Mouse (Mus musculus): ENCODE results near the gene Txnrd2. TPM values are rescaled to one million over a fixed set of nuclear protein-coding genes. Genes with fewer than 3 reads are reported as not detected.

The Txnrd2 gene
- 22.0 and 22.1 TPM in 2 replicates for polyA plus RNA-seq (2015; fragmentation: Nextera tagmentation; extraction: Ambion mirVana)

DNA sequence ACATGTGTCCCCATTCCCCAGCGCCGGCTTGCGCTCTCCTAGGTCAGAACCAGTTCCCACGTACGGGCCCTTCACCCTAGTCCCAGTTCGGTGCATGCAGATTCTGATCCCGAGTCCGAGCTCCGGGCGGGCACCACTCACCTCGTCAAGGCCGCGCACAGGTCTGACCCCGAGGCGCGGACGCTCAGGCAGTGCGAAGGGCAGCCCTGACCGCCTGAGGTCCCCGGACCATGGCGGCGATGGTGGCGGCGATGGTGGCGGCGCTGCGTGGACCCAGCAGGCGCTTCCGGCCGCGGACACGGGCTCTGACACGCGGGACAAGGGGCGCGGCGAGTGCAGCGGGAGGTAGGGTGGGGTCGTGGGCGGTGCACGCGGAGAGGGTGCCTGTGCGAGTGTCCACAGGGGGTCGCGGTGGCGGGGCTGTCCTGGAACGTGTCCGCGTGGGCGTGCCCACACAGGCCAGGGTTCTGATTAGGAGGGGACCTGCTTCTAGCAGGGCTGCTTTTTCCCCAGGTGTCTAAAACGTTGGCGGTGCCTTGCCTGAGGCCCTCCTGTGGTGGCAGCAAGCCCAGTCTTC, at the start of gene Txnrd2:
Gene Txnrd2, plus strand, starts transcription at position 170 of the 577 bp plus-strand sequence.
- Histone ChIP-seq H3K9me3 (ENCODE audit: control insufficient read depth, low read length) (no peaks in the 10 kb centered on the region), H3K4me2 (ENCODE audit: low read depth, low read length) (peak within 1 kb of the TSS; percentile 91), H3K9ac (ENCODE audit: low read length) (peak within 1 kb of the TSS; percentile 87), H3K36me3 (ENCODE audit: control insufficient read depth, insufficient read depth, low read length) (peaks cover 8% of the 10 kb centered on the region), H3K27me3 (ENCODE audit: control insufficient read depth, insufficient read depth, low read depth, low read length) (no peaks in the 10 kb centered on the region), H3K27ac (ENCODE audit: low read length) (peak within 1 kb of the TSS; percentile 75), H3K4me1 (replicated peaks; ENCODE audit: control insufficient read depth, insufficient read depth, low read length) (peaks cover 34% of the 10 kb centered on the region), H3K4me3 (ENCODE audit: low read length) (peak within 1 kb of the TSS; percentile 78)
- peak; percentile 82 for ATAC-seq (ENCODE audit: low read depth)
- WGBS: under 1% methylated on average over 51 of the region's 52 CpGs

- no peak overlapping the region for H3K4me3 ChIP-seq (ENCODE audit: low read length)
- H3K4me1 ChIP-seq (replicated peaks; ENCODE audit: control insufficient read depth, insufficient read depth, low read length): 0 out of 2 replicates have a peak, but pooled peaks cover 2% of the 10 kb centered on the region
- 35% methylated on average over 3 of the region's 3 CpGs for WGBS
- H3K9ac ChIP-seq (ENCODE audit: low read length): no peak overlapping the region
- no peak for ATAC-seq (ENCODE audit: low read depth)
- no peaks in the 10 kb centered on the region for H3K36me3 ChIP-seq (ENCODE audit: control insufficient read depth, insufficient read depth, low read length)
- no peak overlapping the region for H3K27ac ChIP-seq (ENCODE audit: low read length)
- H3K4me2 ChIP-seq (ENCODE audit: low read depth, low read length): no peak overlapping the region
- H3K27me3 ChIP-seq (ENCODE audit: control insufficient read depth, insufficient read depth, low read depth, low read length): no peaks in the 10 kb centered on the region
- H3K9me3 ChIP-seq (ENCODE audit: control insufficient read depth, low read length): no peaks in the 10 kb centered on the region
These were observed 49.0 kb upstream of the Txnrd2 start for GRCm38 (mm10) chr16:18377203-18377602.

DNA sequence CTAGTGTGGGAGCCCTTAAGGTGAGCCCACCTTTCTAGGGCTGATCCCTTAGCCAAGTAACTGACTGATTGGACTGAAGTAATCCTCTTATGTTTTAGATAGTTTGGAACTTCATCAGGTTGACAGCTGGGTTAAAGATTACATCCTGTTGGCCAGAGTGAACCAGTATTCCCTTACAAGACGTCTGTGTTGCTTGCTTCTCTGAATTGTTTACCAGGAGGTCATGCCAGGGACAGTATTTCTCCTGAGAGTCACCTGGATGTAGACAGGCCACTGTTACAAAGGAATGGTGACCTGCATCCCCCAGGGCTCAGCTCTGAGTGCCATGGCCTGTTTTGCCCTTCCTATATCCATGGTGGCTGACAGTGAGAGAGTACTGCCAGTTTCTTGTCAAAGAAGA, 47.7 kb upstream of the Txnrd2 start:
- no peaks in the 10 kb centered on the region for H3K36me3 ChIP-seq (ENCODE audit: control insufficient read depth, insufficient read depth, low read length)
- H3K27ac ChIP-seq (ENCODE audit: low read length): no peak overlapping the region
- no peaks in the 10 kb centered on the region for H3K27me3 ChIP-seq (ENCODE audit: control insufficient read depth, insufficient read depth, low read depth, low read length)
- WGBS: 26% methylated on average over 1 of the region's 1 CpGs
- H3K4me3 ChIP-seq (ENCODE audit: low read length): no peak overlapping the region
- H3K9me3 ChIP-seq (ENCODE audit: control insufficient read depth, low read length): no peaks in the 10 kb centered on the region
- peaks cover 5% of the 10 kb centered on the region for H3K4me1 ChIP-seq (replicated peaks; ENCODE audit: control insufficient read depth, insufficient read depth, low read length)
- ATAC-seq (ENCODE audit: low read depth): no peak
- no peak overlapping the region for H3K4me2 ChIP-seq (ENCODE audit: low read depth, low read length)
- no peak overlapping the region for H3K9ac ChIP-seq (ENCODE audit: low read length)

- no peak for ATAC-seq (ENCODE audit: low read depth)
- Histone ChIP-seq H3K4me1 (replicated peaks; ENCODE audit: control insufficient read depth, insufficient read depth, low read length) (peaks cover 12% of the 10 kb centered on the region), H3K27me3 (ENCODE audit: control insufficient read depth, insufficient read depth, low read depth, low read length) (no peaks in the 10 kb centered on the region), H3K4me3 (ENCODE audit: low read length) (no peak overlapping the region), H3K9ac (ENCODE audit: low read length) (no peak overlapping the region), H3K27ac (ENCODE audit: low read length) (no peak overlapping the region), H3K4me2 (ENCODE audit: low read depth, low read length) (no peak overlapping the region), H3K9me3 (ENCODE audit: control insufficient read depth, low read length) (no peaks in the 10 kb centered on the region), H3K36me3 (ENCODE audit: control insufficient read depth, insufficient read depth, low read length) (no peaks in the 10 kb centered on the region)
- WGBS: 81% methylated on average over 8 of the region's 8 CpGs
These were observed 46.7 kb upstream of the Txnrd2 start for GRCm38 (mm10) chr16:18379338-18380001.

DNA sequence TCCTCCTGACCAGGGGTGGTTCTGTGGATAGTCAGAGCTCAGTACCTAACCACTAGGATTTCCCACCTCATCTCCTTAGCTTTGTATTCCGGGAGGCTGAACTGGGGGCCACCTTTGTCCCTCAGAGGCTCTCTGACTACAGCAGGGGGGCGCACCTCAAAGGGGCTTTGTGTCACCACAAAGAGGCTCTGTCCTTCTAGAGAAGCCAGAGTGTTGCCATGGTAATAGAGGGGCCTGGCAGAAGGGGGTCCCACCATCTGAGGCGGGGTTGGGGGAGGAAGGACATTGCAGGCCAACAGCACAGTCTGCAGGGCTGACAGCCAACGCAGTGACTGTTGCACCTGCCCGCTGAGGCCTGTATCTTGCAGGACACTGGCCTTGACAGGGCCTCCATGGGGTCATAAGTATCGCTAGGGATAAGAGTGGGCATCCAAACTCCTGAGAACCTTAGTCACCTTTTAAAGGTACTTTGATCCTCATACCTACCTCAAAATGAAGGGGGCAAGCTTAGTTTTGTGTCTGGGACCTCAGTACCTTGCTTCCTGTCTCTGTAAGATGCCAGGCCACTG, 45.6 kb upstream of the Txnrd2 start:
- Histone ChIP-seq H3K4me2 (ENCODE audit: low read depth, low read length) (no peak overlapping the region), H3K9me3 (ENCODE audit: control insufficient read depth, low read length) (no peaks in the 10 kb centered on the region), H3K27me3 (ENCODE audit: control insufficient read depth, insufficient read depth, low read depth, low read length) (no peaks in the 10 kb centered on the region), H3K4me3 (ENCODE audit: low read length) (no peak overlapping the region), H3K4me1 (replicated peaks; ENCODE audit: control insufficient read depth, insufficient read depth, low read length) (peaks cover 12% of the 10 kb centered on the region), H3K36me3 (ENCODE audit: control insufficient read depth, insufficient read depth, low read length) (no peaks in the 10 kb centered on the region), H3K9ac (ENCODE audit: low read length) (no peak overlapping the region), H3K27ac (ENCODE audit: low read length) (no peak overlapping the region)
- WGBS: 40% methylated on average over 6 of the region's 6 CpGs
- no peak for ATAC-seq (ENCODE audit: low read depth)

DNA sequence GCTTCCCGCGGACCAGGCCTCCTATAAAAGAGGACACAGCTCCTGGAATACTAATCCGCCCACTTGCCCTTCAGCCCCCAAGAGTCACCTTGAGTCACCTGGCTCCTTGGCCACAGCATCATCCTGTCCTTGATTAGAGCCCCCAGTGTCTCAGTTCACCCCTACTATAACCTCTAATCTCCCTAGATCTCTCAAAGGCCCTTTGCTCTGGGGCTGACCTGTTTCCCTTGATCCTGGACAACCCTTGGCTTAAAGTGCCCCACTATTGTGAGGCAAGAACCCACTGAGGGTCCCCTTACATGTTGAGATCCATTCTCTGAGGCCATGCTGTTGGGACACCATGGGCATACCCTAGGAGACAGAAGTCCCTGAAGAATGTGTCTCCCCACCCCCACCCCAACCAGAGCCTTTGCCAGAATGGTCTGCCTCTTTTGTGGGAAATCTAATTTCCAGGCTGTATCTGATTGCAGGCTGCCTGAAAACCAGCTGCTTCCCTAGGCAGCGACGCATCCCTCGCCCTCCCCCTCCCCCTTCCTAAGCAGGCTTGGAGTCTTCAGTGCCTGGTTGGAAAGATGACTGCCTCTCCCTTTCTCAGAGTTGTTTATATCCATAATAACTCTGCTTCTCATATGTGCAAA, 44.4 kb upstream of the Txnrd2 start:
- 61% methylated on average over 6 of the region's 6 CpGs for WGBS
- no peak overlapping the region for H3K9ac ChIP-seq (ENCODE audit: low read length)

DNA sequence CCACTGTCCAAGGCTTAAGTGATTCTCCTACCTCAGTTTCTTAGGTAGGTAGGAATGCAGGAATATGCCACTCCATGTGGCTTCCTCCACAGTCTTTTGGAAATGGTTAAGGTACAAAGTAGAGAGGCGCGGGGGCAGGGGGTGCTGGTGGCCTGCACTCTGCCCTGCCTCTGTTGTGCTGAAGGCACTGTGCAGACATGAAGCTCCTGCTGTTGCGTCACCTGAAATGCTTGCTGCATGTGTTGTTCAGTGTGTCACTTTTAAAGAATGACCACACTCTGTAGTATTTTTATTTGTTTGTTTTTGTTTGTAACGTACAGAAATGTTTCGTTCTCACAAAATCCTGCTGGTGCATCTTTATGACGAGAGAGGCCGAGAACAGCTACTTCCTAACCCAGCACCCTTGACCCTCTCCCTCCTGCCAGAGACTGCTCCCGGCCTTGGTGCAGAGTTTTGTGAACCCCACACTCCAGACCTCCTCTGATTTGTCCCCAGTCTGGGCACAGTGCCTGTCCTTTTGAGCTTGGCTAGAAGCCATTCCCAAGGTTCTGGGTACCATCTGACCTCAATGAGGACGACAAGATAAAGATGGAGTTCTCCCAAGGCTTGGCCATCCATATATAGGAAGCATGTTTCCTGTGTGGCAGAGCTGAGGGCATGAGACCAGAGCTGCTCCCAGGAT, 43.0 kb upstream of the Txnrd2 start:
- Histone ChIP-seq H3K36me3 (ENCODE audit: control insufficient read depth, insufficient read depth, low read length) (no peaks in the 10 kb centered on the region), H3K4me2 (ENCODE audit: low read depth, low read length) (no peak overlapping the region), H3K27ac (ENCODE audit: low read length) (no peak overlapping the region), H3K9ac (ENCODE audit: low read length) (no peak overlapping the region; the same call in 1 of the 2 replicates), H3K4me1 (replicated peaks; ENCODE audit: control insufficient read depth, insufficient read depth, low read length) (peaks cover 21% of the 10 kb centered on the region), H3K9me3 (ENCODE audit: control insufficient read depth, low read length) (no peaks in the 10 kb centered on the region), H3K4me3 (ENCODE audit: low read length) (no peak overlapping the region), H3K27me3 (ENCODE audit: control insufficient read depth, insufficient read depth, low read depth, low read length) (no peaks in the 10 kb centered on the region)
- no peak for ATAC-seq (ENCODE audit: low read depth)
- 62% methylated on average over 9 of the region's 9 CpGs for WGBS

More for the DNA sequence above, 44.4 kb upstream of the Txnrd2 start:
- no peak overlapping the region for H3K4me2 ChIP-seq (ENCODE audit: low read depth, low read length)
- peaks cover 12% of the 10 kb centered on the region for H3K4me1 ChIP-seq (replicated peaks; ENCODE audit: control insufficient read depth, insufficient read depth, low read length)
- no peak overlapping the region for H3K4me3 ChIP-seq (ENCODE audit: low read length)
- H3K36me3 ChIP-seq (ENCODE audit: control insufficient read depth, insufficient read depth, low read length): no peaks in the 10 kb centered on the region
- no peak overlapping the region for H3K27ac ChIP-seq (ENCODE audit: low read length)
- H3K9me3 ChIP-seq (ENCODE audit: control insufficient read depth, low read length): no peaks in the 10 kb centered on the region
- H3K27me3 ChIP-seq (ENCODE audit: control insufficient read depth, insufficient read depth, low read depth, low read length): no peaks in the 10 kb centered on the region
- peak; percentile 41; the same call in 1 of the 2 replicates for ATAC-seq (ENCODE audit: low read depth)

GRCm38 (mm10) chr16:18383756-18384155, 42.4 kb upstream of the Txnrd2 start:
- peaks cover 26% of the 10 kb centered on the region for H3K4me1 ChIP-seq (replicated peaks; ENCODE audit: control insufficient read depth, insufficient read depth, low read length)
- no peak overlapping the region for H3K4me2 ChIP-seq (ENCODE audit: low read depth, low read length)
- 14% methylated on average over 3 of the region's 3 CpGs for WGBS
- H3K4me3 ChIP-seq (ENCODE audit: low read length): no peak overlapping the region
- no peak overlapping the region for H3K27ac ChIP-seq (ENCODE audit: low read length)
- no peaks in the 10 kb centered on the region for H3K9me3 ChIP-seq (ENCODE audit: control insufficient read depth, low read length)
- no peaks in the 10 kb centered on the region for H3K36me3 ChIP-seq (ENCODE audit: control insufficient read depth, insufficient read depth, low read length)
- no peak for ATAC-seq (ENCODE audit: low read depth)
- no peak overlapping the region; the same call in 1 of the 2 replicates for H3K9ac ChIP-seq (ENCODE audit: low read length)
- no peaks in the 10 kb centered on the region for H3K27me3 ChIP-seq (ENCODE audit: control insufficient read depth, insufficient read depth, low read depth, low read length)

DNA sequence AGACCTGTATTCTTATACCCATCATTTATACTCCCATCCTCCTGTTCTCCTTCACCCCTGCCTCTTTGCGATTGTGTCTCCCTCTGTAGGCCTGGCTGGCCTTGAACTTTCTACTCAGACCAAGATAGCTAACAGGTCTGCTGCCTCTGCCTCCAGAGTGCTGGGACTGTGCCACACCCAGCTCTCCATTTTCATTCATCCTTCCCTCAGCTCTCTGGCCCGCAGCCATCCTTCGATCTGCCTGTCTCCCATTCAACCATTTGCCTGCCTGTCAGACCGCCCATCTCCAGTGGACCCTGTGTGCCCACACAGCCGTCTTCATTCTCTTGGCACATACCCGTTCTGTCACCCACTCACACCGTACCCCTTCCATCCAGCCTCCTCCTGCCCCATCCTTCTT, 42.0 kb upstream of the Txnrd2 start:
- WGBS: 71% methylated on average over 7 of the region's 7 CpGs
- Histone ChIP-seq H3K4me3 (ENCODE audit: low read length) (no peak overlapping the region), H3K27me3 (ENCODE audit: control insufficient read depth, insufficient read depth, low read depth, low read length) (no peaks in the 10 kb centered on the region), H3K36me3 (ENCODE audit: control insufficient read depth, insufficient read depth, low read length) (no peaks in the 10 kb centered on the region), H3K27ac (ENCODE audit: low read length) (no peak overlapping the region), H3K9me3 (ENCODE audit: control insufficient read depth, low read length) (no peaks in the 10 kb centered on the region), H3K9ac (ENCODE audit: low read length) (no peak overlapping the region), H3K4me1 (replicated peaks; ENCODE audit: control insufficient read depth, insufficient read depth, low read length) (peaks cover 31% of the 10 kb centered on the region), H3K4me2 (ENCODE audit: low read depth, low read length) (no peak overlapping the region)
- ATAC-seq (ENCODE audit: low read depth): no peak

Measured in lung, embryonic 16.5 days (tissue).